Comparison of ENCODE assay signal across 8 mouse cellular contexts in the genomic region with DNA sequence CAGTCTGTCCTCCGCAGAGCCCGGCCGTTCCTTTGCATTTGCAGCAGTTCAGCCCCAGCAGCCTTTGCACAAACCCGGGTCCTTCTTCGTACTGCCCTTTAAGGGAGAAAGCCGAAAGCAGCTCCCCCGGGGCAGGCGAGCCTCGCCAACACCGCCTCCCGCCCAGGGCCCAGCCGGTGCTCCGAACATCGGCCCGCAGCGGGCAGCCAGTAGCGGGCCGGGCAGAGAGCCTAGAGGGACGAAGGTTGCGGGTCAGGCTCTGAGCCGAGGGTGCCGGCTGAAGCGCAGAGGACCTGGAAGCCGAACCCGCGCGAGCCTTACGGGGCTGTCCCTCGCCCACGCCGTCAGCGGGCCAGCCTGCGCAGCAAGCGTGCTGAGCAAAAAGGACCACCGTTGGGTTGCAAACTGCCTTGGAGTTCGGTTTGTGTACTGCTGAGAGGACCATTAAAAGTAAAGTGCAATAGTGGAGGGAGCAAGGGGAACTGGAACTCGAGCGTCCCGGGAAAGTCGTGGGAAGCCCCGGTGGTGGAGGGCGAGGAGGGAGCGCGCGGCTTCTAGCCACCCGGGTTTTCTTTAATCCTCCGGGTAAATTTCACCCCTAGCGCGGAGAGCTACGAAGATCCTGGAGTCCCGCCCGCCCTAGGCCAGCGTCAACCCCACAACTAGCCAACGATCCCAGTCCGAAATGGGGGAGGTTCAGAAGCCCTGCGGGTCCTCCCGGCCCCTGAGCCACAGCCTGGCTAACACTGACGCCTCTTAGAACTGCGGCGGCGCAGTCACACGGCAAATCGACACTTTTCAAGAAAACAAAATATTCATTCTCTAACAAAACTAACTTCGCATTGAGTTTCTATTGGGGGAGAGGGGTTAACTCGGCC. TPM values are rescaled to one million over a fixed set of nuclear protein-coding genes. Genes with fewer than 3 reads are reported as not detected.
DNase-seq lines count a peak whose midpoint lies in the region; ATAC-seq lines count a peak whose summit lies in the region.

No protein-coding gene starts in this region.

- H3K4me1 ChIP-seq in heart, embryonic 13.5 days: peaks cover 20% of the 10 kb centered on the region
- H3K4me1 ChIP-seq in kidney, embryonic 15.5 days: peaks cover 38% of the 10 kb centered on the region

- H3K9me3 ChIP-seq in heart, embryonic 13.5 days: no peaks in the 10 kb centered on the region
- H3K9me3 ChIP-seq in kidney, embryonic 15.5 days (replicated peaks): no peaks in the 10 kb centered on the region

- peak overlapping the region; percentile 87 for H3K4me2 ChIP-seq in heart, embryonic 13.5 days
- H3K4me2 ChIP-seq in kidney, embryonic 15.5 days: peak overlapping the region; percentile 98

- H3K27me3 ChIP-seq in heart, embryonic 13.5 days (replicated peaks): peaks cover 21% of the 10 kb centered on the region
- H3K27me3 ChIP-seq in kidney, embryonic 15.5 days: peaks cover 61% of the 10 kb centered on the region

- peak overlapping the region; percentile 90 for H3K9ac ChIP-seq in heart, embryonic 13.5 days
- H3K9ac ChIP-seq in kidney, embryonic 15.5 days: peak overlapping the region; percentile 56

- H3K4me3 ChIP-seq in heart, embryonic 13.5 days: peak overlapping the region; percentile 79
- H3K4me3 ChIP-seq in kidney, embryonic 15.5 days (replicated peaks): peak overlapping the region; percentile 60

- ATAC-seq in CD4-positive, CD25-positive, alpha-beta regulatory T cell, adult 4 months: peak; percentile 25
- peak; percentile 55 for ATAC-seq in erythroblast, adult 5-6 weeks (replicated peaks; ENCODE audit: low FRiP score, poor library complexity, severe bottlenecking)
- ATAC-seq in heart, embryonic 13.5 days (ENCODE audit: extremely low read depth, insufficient number of reproducible peaks, low FRiP score, low TSS enrichment): no peak; the same call in 1 of the 2 replicates
- peak; percentile 52 for ATAC-seq in kidney, embryonic 15.5 days (replicated peaks; ENCODE audit: low FRiP score)

- peak; percentile 89 for DNase-seq in adrenal gland, postnatal 14 days
- peak; percentile 65 for DNase-seq in lung, postnatal 10 days
- peak; percentile 65 for DNase-seq in retina, postnatal 1 day
- DNase-seq in yolk sac, embryonic 10.5 days (ENCODE audit: low spot score): peak; percentile 66

- no peaks in the 10 kb centered on the region for H3K36me3 ChIP-seq in heart, embryonic 13.5 days
- no peaks in the 10 kb centered on the region for H3K36me3 ChIP-seq in kidney, embryonic 15.5 days

- peak overlapping the region; percentile 94 for H3K27ac ChIP-seq in heart, embryonic 13.5 days (replicated peaks)
- H3K27ac ChIP-seq in kidney, embryonic 15.5 days: peak overlapping the region; percentile 70

- under 1% methylated on average over 65 of the region's 65 CpGs for WGBS in heart, embryonic 13.5 days
- under 1% methylated on average over 65 of the region's 65 CpGs for WGBS in kidney, embryonic 15.5 days

RNA-seq across cellular contexts. Expression of a gene that starts 6.6 kb away (rescaled TPM):
- polyA plus RNA-seq in CD4-positive, CD25-positive, alpha-beta regulatory T cell, adult 4 months (2017; shearing (Covaris generic)): not detected
- 36.3 and 48.7 TPM in 2 replicates for total RNA-seq in adrenal gland, postnatal 14 days (2021)
- total RNA-seq in erythroblast, adult 5-6 weeks (2015; ENCODE audit: low replicate concordance): 968 and 1,053 TPM in 2 replicates
- total RNA-seq in erythroblast, adult 5-6 weeks (2017; ENCODE audit: low replicate concordance): 1,059 and 1,241 TPM in 2 replicates
- 27.2 and 30.0 TPM in 2 replicates for polyA plus RNA-seq in heart, embryonic 13.5 days (2015; fragmentation: Nextera tagmentation; extraction: Ambion mirVana)
- polyA plus RNA-seq in kidney, embryonic 15.5 days (2015; fragmentation: Nextera tagmentation; extraction: Ambion mirVana): 20.2 and 23.0 TPM in 2 replicates

RNA-seq across cellular contexts. Expression of a gene that starts 7.2 kb away (rescaled TPM):
- polyA plus RNA-seq in CD4-positive, CD25-positive, alpha-beta regulatory T cell, adult 4 months (2017; shearing (Covaris generic)): 100 to 1,000 TPM; 212 to 215 TPM
- 102 and 103 TPM in 2 replicates for total RNA-seq in adrenal gland, postnatal 14 days (2021)
- total RNA-seq in erythroblast, adult 5-6 weeks (2015; ENCODE audit: low replicate concordance): 35.3 and 55.5 TPM in 2 replicates
- 47.5 and 49.9 TPM in 2 replicates for total RNA-seq in erythroblast, adult 5-6 weeks (2017; ENCODE audit: low replicate concordance)
- polyA plus RNA-seq in heart, embryonic 13.5 days (2015; fragmentation: Nextera tagmentation; extraction: Ambion mirVana): 156 and 180 TPM in 2 replicates
- polyA plus RNA-seq in kidney, embryonic 15.5 days (2015; fragmentation: Nextera tagmentation; extraction: Ambion mirVana): 263 and 276 TPM in 2 replicates

RNA-seq across cellular contexts. Expression of a gene that starts 52.5 kb away (rescaled TPM):
- polyA plus RNA-seq in CD4-positive, CD25-positive, alpha-beta regulatory T cell, adult 4 months (2017; shearing (Covaris generic)): 1 to 10 TPM in 1 of 2 experiments, under 1 TPM in 1; 0.87 to 1.9 TPM
- 4.2 and 5.1 TPM in 2 replicates for total RNA-seq in adrenal gland, postnatal 14 days (2021)
- not detected in 2 replicates for total RNA-seq in erythroblast, adult 5-6 weeks (2015; ENCODE audit: low replicate concordance)
- total RNA-seq in erythroblast, adult 5-6 weeks (2017; ENCODE audit: low replicate concordance): 0.77 and 1.1 TPM in 2 replicates
- 0.11 and 0.52 TPM in 2 replicates for polyA plus RNA-seq in heart, embryonic 13.5 days (2015; fragmentation: Nextera tagmentation; extraction: Ambion mirVana)
- 0.35 and 0.79 TPM in 2 replicates for polyA plus RNA-seq in kidney, embryonic 15.5 days (2015; fragmentation: Nextera tagmentation; extraction: Ambion mirVana)

Comparison
In these comparisons a context has a peak if more than half of its experiments do, and no peak if none do; other contexts are left out.
1. RNA of a gene that starts 6.6 kb away (polyA plus RNA-seq): 27.2 to 30.0 TPM in heart, embryonic 13.5 days and 20.2 to 23.0 TPM in kidney, embryonic 15.5 days; not detected in CD4-positive, CD25-positive, alpha-beta regulatory T cell, adult 4 months; every median in the first group is over 10 times any median in the second.
2. Peak in every context shown above with its lines, with median percentiles within 50 percentile points of each other: DNase-seq.